Mouse (Mus musculus): Measurements from ENCODE around the gene Pou4f2.

- TF ChIP-seq CTCF (conservative IDR thresholded peaks at IDR 0.05; ENCODE audit: low read length) (no peak), POU5F1 (IDR thresholded peaks at IDR 0.05; ENCODE audit: borderline replicate concordance, low read length) (no peak)
Measured at GRCm38 (mm10) chr8:78442781-78443180, 6.3 kb upstream of the Pou4f2 start.

Measured in E14TG2a.4 (cell line).